Mouse (Mus musculus) neutrophil, adult 5-6 weeks (primary cell): ENCODE data around the gene Plaur. TPM values are rescaled to one million over a fixed set of nuclear protein-coding genes. Genes with fewer than 3 reads are reported as not detected.
"Not testable (repeated sequence)": the region's sequence is repeated elsewhere in the genome, so short reads cannot be mapped to it uniquely, and the experiment has no call there.

ENCODE experiments used
- ATAC-seq: fragments of 151-379, 151-347 bp; 2 replicates; pipeline ENCODE4 v1.8.0; 2017; ENCODE audit warnings: mild to moderate bottlenecking, moderate TSS enrichment; ENCODE audit not compliant: insufficient number of reproducible peaks, poor library complexity, low FRiP score, severe bottlenecking; ENCODE audit errors: extremely low read depth
- total RNA-seq: library from RNA; stranded (forward); fragments of 200-1000 nt; gene quantifications from 2 replicates; pipeline ENCODE4 v1.2.3, GENCODE M21; 2017

The Plaur gene
- total RNA-seq, 1 experiment from 2014 or later, result 209 TPM

DNA sequence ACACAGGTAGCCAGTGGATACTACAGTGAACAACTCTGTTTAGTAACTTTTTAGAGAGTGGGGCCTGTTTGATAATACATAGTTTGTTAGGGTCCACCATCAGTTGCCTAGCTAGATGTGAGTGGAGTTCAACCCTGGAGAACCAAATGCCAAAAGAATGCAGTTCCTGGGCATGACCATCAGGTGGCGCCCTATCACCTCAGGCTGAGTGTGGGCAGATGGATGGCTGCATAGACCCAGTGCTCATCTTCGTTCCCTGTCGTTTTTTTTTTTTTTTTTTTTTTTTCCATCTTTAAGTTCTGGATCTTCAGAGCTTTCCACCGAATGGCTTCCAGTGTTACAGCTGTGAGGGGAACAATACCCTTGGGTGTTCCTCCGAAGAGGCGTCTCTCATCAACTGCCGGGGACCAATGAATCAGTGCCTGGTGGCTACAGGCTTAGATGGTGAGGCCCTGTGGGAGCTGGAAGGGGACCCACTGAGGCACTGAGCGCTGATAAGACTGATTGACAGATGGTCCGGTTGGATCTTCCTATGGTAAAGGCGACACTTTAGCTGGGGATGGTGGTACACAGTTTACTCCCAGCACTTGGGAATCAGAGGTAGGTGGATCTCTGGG, 11.7 kb downstream of the Plaur start:
- peak; percentile 52; the same call in 1 of the 2 replicates for ATAC-seq

DNA sequence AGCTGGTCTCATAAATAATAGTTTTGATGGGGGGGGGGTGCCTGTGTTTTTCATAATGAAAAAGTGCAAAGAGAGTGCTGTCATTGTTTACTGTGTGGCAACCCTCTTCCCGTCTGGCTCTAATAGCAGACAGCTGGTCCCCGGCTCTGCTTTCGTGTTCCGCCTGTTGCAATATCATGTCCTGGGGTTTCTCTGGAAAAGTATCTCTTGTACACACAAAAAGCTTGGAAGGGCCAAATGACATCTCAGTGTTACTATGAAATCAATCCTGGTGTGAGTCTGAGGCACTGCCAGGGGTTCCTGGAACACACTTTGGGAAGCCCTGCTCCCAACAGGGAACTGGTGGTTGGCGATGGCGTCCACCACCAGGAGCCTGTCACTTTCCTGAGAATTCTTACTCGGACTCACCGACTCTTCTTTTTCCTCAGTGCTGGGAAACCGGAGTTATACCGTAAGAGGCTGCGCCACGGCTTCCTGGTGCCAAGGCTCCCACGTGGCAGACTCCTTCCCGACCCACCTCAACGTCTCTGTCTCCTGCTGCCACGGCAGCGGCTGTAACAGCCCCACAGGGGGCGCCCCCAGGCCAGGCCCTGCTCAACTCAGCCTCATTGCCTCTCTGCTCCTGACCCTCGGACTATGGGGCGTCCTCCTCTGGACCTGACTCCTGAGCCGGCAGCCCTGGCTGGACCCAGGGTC, 12.7 kb downstream of the Plaur start:
- no peak for ATAC-seq

GRCm38 (mm10) chr7:24476338-24476737, 14.1 kb downstream of the Plaur start:
- no peak for ATAC-seq

DNA sequence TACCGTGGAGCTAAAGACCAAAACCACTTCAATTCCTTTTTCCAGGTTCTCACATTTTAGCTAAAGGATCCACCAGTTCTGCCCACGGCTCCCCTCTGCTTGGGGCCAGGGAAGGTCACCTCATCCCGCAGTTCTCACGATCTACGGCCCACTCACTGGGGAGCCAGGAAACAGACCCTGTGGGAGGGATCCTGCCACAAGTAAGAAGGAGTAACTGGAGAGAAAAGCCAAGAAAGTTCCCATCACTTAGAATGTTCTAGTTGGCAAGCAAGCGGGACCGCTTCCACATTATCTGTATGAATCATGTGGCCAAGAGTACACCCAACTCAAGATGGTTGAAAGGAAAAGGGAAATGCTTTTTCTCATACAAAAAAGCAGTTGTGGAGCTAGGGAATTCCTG, 14.6 kb downstream of the Plaur start:
- ATAC-seq, result no peak

DNA sequence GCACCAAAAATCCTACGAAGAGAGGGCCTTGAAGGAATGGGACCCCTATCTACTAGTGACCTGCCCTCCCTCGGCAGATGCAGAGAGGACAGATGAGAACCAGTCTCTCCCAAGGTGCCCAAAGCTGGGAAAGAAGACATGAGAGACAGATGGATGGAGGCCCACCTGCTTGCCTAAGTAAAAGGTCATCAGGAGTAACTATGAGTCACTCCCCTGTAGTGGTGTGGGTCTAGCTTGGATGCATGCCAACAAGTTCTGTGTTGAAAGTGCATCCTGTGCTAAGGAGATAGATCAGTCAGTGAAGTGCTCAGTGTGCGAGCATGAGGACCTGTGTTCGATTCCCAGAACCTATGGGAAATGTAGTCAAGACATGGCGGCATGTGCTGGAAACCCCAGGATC, 16.6 kb downstream of the Plaur start:
- no peak for ATAC-seq

DNA sequence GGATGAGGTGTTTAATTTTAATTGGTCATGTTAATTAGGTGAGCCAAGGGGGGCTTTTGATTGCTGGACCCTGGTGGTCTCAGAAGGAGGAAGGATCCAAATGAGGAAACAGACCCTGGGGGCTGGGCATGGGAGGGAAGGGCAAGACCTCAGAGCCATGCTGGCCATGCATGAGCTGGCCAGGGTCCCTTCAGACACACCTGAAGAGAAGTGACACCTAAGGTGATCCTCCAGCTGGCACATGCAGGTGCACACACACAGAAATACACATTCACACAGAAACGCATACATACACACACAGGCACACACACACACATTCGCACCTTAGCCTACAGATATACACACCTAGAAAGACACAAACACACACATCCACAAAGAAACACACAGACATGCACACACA, 17.4 kb downstream of the Plaur start:
- ATAC-seq, result no peak

- no peak for ATAC-seq
Observed at GRCm38 (mm10) chr7:24480121-24480941, 18.0 kb downstream of the Plaur start.

DNA sequence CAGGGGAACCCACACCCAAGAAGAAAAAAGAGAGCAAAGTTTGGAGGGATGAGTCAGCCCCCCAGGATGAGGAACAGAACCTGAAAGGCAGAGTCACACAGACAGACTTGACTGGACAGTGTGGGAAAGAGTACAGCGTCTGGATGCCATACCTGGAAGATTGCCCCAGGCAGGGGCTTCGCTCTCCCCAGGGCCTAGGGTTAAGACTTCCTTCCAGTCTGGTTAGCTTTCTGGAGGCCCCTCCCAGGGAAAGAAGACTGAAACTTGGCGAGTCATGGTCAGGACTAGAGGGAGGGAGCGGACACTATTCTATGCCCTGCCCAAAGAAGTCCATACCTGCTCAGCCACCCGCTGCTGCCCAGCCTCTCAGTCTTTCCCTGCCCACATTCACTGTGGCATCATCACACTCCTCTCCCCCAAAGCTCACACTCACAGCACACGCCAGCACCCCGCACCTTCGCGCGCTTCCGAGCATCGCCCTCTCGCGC, 18.7 kb downstream of the Plaur start:
- no peak for ATAC-seq

- ATAC-seq, result peak; percentile 51
Observed at GRCm38 (mm10) chr7:24481474-24482207, 19.4 kb downstream of the Plaur start, which contains the start of gene Cadm4. Gene Cadm4, plus strand, starts transcription at chr7:24482023.

GRCm38 (mm10) chr7:24482208-24483020, 20.1 kb downstream of the Plaur start:
- no peak for ATAC-seq

- ATAC-seq, result not testable (repeated sequence)
Observed at GRCm38 (mm10) chr7:24483291-24483690, 21.0 kb downstream of the Plaur start.

GRCm38 (mm10) chr7:24485481-24485880, 23.2 kb downstream of the Plaur start:
- no peak for ATAC-seq

DNA sequence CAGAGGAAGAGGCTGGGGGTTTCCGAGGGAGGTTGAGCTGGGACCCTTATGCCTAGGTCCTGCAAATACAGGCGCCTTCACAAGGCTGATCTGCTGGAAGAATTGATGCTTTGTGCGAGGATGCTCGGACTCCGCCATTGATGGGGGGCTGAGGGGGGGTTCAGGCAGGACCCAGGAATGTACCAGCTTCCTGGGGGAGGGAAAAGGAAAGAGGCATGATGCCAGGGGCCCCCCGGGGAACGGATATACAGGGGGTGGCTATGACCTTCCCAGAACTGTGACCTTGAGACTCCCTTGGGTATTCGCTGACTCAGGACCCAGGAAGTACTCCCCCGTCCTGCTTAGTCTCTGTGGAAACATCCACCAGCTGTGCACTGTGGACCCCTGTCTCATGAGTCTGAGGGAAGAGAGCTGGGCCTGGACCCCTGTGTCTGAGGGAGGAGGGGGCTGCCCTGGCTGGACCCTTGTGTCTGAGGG, 24.4 kb downstream of the Plaur start:
- ATAC-seq, result no peak

DNA sequence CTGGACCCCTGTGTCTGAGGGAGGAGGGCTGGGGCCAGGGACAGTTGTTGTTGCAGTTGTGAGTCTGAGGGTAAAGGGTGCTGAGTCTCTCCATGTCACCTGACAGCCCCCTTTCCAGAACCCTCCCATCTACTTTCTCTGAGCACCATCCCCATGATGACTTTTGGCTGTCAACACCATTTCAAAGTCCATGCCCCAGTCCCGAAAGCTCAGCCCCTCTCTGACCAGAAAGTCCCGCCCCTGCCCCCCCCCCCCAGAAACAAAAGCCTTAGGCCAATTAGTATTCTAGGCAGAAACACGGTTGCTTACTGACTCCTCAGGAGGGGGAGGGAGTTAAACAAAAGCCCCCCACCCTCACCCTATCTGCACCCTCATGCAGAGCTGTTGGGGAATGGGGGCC, 25.1 kb downstream of the Plaur start:
- ATAC-seq, result no peak

DNA sequence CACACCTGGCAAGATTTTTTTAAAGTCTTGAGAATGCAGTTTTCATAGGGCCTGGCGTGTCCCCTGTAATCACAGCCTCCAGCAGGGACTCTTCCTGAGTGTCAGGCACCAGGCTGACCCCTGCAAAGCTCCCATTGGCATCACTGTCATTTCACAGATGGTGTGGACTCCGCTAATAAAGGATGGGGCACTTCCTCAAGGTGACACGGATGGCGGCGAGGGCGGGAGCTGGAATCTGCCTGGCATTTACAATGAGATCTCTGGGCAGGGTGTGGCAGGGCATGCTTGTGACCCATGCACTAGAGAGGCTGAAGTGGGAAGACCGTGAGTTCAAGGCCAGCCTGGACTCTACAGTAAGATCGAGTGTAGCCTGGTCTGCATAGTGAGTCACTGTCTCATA, 26.0 kb downstream of the Plaur start:
- no peak for ATAC-seq

DNA sequence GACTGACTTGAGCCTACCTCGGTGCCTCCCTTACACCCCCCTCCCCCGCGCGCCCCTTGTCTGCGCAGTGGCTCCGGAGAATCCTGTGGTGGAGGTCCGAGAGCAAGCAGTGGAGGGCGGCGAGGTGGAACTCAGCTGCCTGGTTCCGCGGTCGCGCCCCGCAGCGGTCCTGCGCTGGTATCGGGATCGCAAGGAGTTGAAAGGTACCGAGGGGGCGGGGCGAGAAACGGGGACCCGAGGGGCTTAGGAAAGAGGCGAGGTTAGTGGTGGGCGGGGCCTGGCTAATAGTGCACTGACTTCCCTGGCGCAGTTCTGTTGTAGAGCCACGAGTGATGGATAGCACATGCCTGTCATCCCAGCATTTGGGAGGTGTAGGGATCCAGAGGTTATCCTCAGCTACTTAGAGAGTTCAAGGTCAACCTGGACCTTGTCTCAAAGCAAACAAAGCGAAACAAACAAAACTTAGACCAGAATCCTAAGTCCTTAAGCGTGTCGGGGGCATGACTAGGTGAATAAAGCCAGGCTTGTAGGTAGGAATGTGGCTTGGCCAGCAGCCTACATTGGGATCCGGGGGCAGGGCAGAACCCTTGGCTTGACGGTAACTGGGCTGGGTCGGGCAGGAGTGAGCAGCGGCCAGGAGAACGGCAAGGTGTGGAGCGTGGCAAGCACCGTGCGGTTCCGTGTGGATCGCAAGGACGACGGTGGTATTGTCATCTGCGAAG, 37.7 kb downstream of the Plaur start:
- no peak for ATAC-seq

DNA sequence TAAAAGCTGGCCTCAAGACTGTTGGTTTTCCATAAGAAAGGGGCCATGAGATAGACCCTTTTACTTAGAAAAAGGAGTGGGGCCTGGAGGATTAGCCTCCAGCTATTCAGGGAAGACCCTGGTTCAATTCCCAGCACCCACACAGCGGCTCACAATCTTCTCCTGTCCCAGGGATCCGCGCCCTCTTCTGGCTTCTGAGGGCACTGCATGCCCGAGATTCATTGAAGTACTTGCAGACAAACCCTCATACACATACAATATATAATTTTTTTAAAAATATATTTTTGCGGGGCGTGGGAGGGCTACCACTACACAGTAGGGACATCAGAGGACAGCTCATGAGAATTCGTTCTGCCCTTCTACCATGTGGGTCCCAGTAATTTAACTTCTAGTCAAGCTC, 38.6 kb downstream of the Plaur start:
- no peak for ATAC-seq

DNA sequence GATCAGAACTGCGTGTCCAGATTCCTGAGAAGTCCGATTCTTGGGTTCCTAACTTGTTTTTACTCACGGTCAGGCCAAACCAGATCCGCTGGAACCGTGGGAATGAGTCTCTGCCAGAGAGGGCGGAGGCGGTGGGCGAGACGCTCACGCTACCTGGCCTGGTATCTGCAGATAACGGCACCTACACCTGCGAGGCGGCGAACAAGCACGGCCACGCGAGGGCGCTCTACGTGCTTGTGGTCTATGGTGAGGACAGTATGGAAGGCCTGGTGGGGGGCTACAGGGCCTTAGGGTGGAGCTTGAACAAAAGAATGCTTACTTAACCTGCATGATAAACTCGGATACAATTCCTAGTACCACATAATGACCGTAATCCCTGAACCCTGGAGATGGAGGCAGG, 39.2 kb downstream of the Plaur start:
- ATAC-seq, result no peak
